Mouse (Mus musculus): ENCODE results near the gene Cbarp. TPM values are rescaled to one million over a fixed set of nuclear protein-coding genes. Genes with fewer than 3 reads are reported as not detected.
A peak's percentile ranks its signal among the peaks of the same experiment; 100 is the strongest.

Cbarp gene
- total RNA-seq, 2 experiments from 2014 or later, result 487 TPM

- no peak for DNase-seq (ENCODE audit: low spot score in 2 of 2)
- intact Hi-C loops (cut with DNase I), result loop anchor here (2.0 kb wide), 1 partner anchor 20 kb away; no protein-coding TSS in a partner anchor
Observed at GRCm38 (mm10) chr10:80136179-80136951, 4.3 kb downstream of the Cbarp start.

DNA sequence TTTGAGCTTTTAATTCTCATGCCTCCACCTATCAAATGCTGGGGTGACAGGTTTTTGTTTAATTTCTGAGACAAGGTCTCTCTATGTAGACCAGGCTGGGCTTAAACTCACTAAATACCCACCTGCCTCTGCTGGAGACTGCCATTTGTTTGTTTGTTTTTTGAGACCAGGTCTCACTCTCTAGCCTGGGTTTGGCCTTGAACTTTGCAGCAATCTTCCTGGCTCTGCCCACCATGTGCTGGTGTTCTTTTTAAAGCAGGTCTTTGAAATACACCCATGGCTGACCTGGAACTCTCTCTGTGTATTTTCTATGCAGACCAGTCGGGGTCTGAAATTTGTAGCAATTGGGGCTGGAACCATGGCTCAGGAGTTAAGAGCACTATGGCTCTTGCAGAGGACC is 5.0 kb downstream of the Cbarp start:
- DNase-seq (ENCODE audit: low spot score in 2 of 2), result no peak
- intact Hi-C loops (cut with DNase I), result loop anchor here (2.0 kb wide), 1 partner anchor 19 kb away; no protein-coding TSS in a partner anchor

- intact Hi-C loops (cut with DNase I), result no loop called here
- DNase-seq (ENCODE audit: low spot score in 2 of 2), result no peak
Observed at GRCm38 (mm10) chr10:80135161-80135560, 5.5 kb downstream of the Cbarp start.

GRCm38 (mm10) chr10:80134421-80134820 is 6.2 kb downstream of the Cbarp start:
- no peak for DNase-seq (ENCODE audit: low spot score in 2 of 2)
- intact Hi-C loops (cut with DNase I), result no loop called here

- intact Hi-C loops (cut with DNase I), result no loop called here
- peak in 1 of 2 experiments; percentile 49 for DNase-seq (ENCODE audit: low spot score in 2 of 2)
Observed at GRCm38 (mm10) chr10:80133226-80133849, 7.3 kb downstream of the Cbarp start.

GRCm38 (mm10) chr10:80131952-80132350 is 8.7 kb downstream of the Cbarp start:
- DNase-seq (ENCODE audit: low spot score in 2 of 2), result no peak
- intact Hi-C loops (cut with DNase I), result no loop called here

DNA sequence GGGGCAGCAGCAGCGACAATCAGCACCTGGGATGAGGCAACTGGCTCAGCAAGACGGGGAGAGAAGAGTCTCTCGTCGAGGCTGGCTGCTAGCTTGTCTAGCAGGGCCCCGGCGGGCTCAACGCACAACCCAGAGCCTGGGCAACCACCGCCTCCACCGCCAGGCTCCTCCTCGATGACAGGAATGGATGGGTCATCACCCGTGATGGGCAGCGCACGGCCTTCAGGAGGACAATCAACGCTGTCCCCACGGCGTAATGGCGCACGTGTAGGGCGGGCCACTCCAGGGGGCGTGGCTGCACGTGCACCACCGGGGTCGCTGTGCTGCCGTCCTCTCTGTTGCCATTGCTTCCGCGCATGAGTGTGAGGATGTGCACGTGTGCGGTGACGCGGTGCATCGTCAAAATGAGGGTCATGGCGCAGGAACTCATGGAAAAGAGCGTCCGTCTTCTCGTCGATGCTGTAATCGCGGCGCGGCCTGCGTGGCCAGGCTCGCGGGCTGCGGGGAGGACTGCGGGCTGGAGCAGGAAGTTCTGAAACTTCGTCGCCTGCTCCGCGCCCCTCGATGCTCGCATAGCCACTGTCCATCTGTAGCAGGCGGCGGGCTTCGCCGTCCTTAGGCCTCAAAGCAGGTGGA is 9.2 kb downstream of the Cbarp start:
- peak; percentile 64 to 74 for DNase-seq (ENCODE audit: low spot score in 2 of 2)
- intact Hi-C loops (cut with DNase I), result no loop called here

GRCm38 (mm10) chr10:80130403-80131031 is 10.1 kb downstream of the Cbarp start:
- intact Hi-C loops (cut with DNase I), result no loop called here
- no peak for DNase-seq (ENCODE audit: low spot score in 2 of 2)

DNA sequence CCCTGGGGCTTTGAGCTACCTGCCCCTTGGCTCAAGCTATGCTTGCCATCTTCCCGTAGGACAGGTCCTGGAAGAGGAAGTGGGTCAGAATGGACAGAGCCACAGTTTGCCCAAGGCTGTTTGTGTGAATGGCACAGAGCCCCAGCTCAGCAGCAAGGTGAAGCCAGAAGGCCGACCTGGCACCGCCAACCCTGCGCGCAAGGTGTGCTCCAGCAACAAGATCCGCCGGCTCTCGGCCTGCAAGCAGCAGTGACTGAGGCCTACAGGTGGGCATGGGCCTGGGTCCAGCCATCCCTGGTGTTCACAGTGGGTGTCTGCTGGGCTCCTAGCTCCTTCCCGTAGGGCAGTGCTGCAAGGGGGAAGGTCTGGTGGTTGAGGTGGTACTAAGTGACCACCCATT is 10.8 kb downstream of the Cbarp start:
- no peak for DNase-seq (ENCODE audit: low spot score in 2 of 2)
- intact Hi-C loops (cut with DNase I), result no loop called here

DNA sequence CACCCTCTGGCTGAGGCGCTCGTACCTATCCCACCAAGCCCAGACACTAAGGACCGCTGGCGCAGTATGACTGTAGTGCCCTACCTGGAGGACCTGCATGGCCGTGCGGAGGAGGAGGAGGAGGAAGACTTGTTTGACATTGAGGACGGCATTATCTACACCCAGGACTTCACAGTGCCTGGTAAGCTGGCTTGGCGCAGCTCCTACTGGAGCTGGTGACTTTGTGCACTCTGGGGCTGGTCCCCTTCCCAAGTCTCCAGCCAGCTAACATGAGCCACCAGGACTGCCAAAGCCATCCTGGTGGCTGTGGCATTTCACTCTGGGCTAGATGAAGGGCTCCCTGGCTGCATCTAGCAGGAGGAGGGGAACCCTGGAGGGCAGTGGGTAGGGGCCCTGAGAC is 12.7 kb downstream of the Cbarp start:
- intact Hi-C loops (cut with DNase I), result no loop called here
- no peak for DNase-seq (ENCODE audit: low spot score in 2 of 2)

GRCm38 (mm10) chr10:80123932-80124562 is 16.6 kb downstream of the Cbarp start:
- intact Hi-C loops (cut with DNase I), result no loop called here
- DNase-seq (ENCODE audit: low spot score in 2 of 2), result no peak

DNA sequence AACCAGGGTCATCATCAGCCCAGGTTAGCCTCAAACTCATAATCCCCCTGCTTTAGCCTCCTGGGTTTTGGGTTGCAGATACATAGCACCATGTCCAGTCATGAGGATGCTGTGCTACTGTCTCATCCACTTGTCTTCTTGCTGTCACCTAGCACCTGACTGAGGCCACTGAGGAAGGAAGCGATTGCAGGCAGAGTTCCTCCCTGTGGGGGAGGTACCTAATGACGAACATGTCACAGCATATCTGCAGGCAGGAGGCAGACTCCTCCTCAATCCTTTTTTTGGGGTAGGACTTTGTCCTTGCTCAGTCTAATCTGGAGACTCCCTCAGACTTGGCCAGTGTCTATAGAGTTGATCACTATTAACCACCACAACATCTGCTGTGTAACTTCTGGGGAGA is 19.0 kb downstream of the Cbarp start:
- intact Hi-C loops (cut with DNase I), result no loop called here
- no peak for DNase-seq (ENCODE audit: low spot score in 2 of 2)

DNA sequence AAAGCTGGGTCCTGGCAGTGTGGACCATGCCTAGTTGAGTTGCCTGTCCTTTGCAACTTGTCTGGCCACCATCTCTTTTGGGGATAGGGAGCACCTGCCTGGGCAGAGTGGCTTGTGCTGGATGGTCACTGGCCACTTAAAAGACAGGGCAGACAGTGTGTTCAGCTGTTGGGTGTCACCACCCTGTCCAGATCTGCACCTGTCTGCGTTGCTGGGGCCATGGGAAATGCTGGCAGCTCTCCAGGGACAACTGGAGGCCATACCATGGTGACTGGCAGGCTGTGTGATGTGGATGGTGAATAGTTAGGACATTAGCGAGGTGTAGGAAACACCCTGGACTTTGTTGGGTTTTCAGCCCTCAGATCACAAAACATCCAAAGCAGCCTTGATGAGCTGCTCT is 20.5 kb downstream of the Cbarp start:
- no peak for DNase-seq (ENCODE audit: low spot score in 2 of 2)
- intact Hi-C loops (cut with DNase I), result no loop called here

DNA sequence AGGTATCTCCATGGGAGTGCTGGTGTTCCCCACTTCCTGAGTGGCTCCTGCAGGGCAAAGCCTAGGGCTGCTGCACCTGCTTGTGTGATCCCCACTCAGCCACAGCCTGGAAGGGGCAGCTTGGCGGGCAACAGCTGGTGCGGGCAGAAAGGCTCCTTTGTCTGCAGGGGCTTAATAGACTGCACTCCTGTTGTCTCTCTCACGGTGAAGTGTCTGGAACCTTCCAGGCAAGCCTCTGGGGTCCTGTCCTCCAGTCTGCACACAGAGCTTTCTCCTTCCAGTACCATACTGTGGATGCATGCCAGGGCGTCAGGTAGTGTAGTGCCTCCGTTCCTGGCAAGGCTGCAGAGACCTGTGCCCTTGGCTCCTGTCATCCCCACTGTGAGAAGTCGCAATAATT is 22.1 kb downstream of the Cbarp start:
- intact Hi-C loops (cut with DNase I), result no loop called here
- DNase-seq (ENCODE audit: low spot score in 2 of 2), result no peak

DNA sequence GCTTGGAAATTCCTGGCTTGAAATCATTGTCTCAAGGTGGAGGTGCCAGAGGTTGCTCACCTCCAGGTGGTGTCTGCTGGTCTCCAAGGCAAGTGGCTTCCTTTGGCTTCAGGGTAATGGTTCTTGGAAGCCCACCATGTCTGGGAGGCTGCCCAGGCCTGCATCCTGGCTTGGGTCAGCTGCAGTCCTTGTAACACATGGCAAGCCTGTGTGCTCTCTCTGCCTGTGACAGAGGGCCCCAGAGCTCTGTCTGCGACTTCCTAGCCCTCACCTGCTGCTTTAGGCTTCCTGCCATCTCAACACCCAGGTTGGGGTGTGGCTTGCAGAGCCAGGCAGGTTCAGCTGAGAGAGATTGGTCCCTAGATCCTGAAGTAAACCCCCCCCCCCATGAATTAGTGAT is 22.9 kb downstream of the Cbarp start:
- DNase-seq (ENCODE audit: low spot score in 2 of 2), result no peak
- intact Hi-C loops (cut with DNase I), result loop anchor here (2.0 kb wide), 1 partner anchor 19 kb away; no protein-coding TSS in a partner anchor

GRCm38 (mm10) chr10:80116927-80117691 is 23.5 kb downstream of the Cbarp start:
- DNase-seq (ENCODE audit: low spot score in 2 of 2), result no peak
- intact Hi-C loops (cut with DNase I), result loop anchor here (2.0 kb wide), 1 partner anchor 20 kb away; no protein-coding TSS in a partner anchor

GRCm38 (mm10) chr10:80116563-80116926 is 24.1 kb downstream of the Cbarp start:
- DNase-seq (ENCODE audit: low spot score in 2 of 2), result no peak
- intact Hi-C loops (cut with DNase I), result loop anchor here (2.0 kb wide), 1 partner anchor 20 kb away; no protein-coding TSS in a partner anchor

DNA sequence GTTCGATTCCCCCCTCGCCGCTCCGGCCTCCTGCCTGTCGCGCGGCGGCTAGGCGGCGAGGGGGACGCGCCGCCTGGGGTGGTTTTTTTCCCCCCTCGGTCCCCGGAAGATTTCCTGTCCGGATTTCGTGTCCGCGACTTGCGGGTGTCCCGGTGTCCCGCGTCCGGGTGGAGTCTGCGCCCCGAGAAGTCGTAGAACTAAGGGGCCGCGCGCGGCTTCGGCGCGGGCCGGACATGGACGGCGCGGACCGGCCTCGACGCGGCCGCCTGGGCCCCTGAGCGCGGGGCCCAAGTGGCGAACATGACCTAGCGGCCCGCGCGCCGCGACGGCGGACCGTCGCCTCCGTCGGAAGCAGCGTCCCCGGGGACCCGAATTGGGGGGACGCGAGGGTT is 24.7 kb downstream of the Cbarp start:
- intact Hi-C loops (cut with DNase I), result loop anchor here (1.0 to 2.0 kb wide), 3 partner anchors 21 to 131 kb away; partner anchors contain the start of gene Tmem259
- no peak for DNase-seq (ENCODE audit: low spot score in 2 of 2)

Data from left cerebral cortex, postnatal 25 days (tissue).